Mouse (Mus musculus): ENCODE measurements around the gene Med13l.
A peak's percentile ranks its signal among the peaks of the same experiment; 100 is the strongest.

Gene Med13l

GRCm38 (mm10) chr5:118782139-118782538 lies 221.7 kb downstream of the Med13l start:
- DNase-seq (ENCODE audit: low spot score in 2 of 2): no peak

- no peak for DNase-seq (ENCODE audit: low spot score in 2 of 2)
Observed at GRCm38 (mm10) chr5:118789226-118789625, 228.7 kb downstream of the Med13l start.

DNA sequence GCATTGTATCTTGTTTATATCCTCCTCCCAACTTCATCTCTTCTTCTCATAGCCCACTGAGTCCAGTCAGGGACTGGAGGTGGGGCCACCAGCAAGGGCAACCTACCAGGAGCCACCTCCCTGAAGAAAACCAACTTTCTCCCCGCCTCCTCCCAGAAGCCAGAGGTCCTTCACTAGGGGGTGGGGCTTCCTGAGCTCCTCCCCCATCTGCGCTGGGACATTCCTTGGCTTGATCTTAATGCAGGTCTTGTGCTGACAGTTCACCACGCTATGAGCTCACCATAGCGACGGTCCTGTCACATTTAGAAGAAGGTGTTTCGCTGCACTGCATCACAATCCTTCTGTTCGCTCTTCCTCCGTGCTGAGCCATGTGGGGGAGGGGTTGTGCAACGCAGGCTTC lies 229.3 kb downstream of the Med13l start:
- no peak for DNase-seq (ENCODE audit: low spot score in 2 of 2)

- no peak for DNase-seq (ENCODE audit: low spot score in 2 of 2)
Observed at GRCm38 (mm10) chr5:118797811-118798210, 237.3 kb downstream of the Med13l start.

DNA sequence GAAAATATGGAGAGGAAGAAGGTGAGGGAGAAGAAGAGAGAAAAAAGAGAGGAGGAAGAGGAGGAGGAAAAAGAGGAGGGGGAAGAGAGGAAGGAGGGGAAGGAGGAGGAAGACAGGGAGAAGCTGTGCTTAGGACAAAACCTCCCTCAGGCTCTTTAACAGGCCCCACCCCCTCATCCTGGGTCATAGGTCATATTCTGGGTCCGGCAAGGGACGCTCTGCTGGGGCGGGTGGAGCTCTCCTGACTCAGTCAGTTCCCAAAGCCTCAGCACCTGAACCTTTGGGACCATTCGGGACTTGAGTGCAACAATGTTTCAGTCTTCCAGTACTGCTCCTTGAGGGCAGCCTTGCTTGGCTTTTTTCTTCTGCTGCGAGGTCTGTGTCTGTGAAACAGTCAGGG lies 241.1 kb downstream of the Med13l start:
- DNase-seq (ENCODE audit: low spot score in 2 of 2): no peak

DNA sequence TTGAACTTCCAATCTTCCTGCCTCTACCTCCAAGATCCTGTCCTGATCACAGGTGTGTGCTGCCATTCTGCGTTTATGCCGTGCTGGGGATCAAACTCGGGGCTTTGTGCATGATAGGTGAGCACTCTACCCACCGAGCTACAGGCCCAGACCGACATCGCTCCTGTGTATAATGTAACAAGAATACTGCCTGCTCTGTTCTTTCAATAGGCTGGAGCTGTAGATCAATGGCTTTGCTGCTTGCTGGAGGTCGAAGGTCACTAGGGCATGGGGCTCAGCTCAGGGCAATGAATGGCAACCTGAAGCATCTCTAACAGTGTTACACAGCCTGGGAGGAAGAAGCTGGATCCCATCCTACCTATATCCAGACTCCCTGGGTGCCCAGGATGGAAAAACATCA lies 241.6 kb downstream of the Med13l start:
- DNase-seq (ENCODE audit: low spot score in 2 of 2): no peak

DNA sequence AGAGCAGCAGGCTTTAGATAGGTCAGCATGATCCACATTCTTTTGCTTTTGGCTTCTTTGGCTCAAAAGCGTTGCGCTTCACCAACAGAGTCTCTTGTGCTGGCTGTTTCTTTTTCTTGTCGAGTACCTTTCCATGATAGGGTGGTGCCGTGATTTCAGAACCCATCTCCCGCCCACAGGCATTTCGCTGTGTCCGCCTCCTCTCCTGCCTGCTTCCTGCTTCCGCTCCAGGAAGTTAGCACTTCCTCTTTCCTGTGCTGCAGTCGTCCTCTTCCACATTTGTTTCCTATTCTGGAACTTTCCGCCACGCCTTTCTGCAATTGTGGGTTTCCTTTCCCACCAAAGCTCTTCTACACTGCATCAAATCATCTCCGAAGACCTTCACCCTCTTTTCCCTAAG lies 248.5 kb downstream of the Med13l start:
- peak in 1 of 2 experiments; percentile 4 for DNase-seq (ENCODE audit: low spot score in 2 of 2)

- DNase-seq (ENCODE audit: low spot score in 2 of 2): no peak
Observed at GRCm38 (mm10) chr5:118809588-118809987, 249.1 kb downstream of the Med13l start.

DNA sequence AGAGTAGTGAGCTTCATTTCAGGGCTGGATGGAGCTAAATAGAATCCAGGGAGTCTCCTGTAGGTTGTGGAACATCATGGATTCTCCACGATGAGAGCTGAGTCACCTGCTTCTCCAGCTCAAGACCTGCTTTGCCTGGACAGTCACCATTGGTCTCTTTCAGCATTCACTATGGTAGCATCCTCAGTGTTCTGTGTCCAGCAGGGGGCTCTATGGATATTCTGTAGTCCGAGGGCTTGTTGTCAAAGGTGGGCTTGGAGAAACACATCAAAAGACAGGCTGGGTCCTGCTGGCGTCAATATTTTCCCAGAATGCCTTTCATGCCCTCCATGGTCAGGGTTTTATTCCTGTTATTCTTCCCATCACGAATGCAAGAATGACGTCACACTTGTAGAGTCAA lies 251.2 kb downstream of the Med13l start:
- no peak for DNase-seq (ENCODE audit: low spot score in 2 of 2)

GRCm38 (mm10) chr5:118812421-118812820 lies 251.9 kb downstream of the Med13l start:
- DNase-seq (ENCODE audit: low spot score in 2 of 2): peak; percentile 46 to 52

DNA sequence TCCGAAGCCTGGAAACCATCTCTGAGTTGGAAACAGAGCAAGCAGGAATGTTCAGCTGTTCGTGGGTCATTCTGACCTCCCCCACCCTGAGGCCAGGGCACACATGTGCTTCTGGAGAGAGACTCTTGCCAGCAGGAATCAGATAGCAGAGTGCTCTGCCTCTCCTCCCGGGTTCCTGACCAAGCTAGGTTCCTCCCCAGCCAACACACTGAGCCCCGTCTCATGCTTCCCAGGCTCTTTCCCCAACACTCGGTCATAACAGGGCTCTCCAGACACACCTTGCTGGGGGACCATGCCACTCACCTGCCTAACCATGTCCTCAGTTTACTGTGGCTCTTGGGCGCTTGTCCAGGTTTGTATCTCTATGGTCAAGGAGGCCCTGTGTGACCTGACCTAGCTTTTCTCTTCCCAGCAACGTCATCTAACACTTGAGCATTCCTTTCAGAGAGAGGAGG lies 252.5 kb downstream of the Med13l start:
- peak; percentile 20 to 53 for DNase-seq (ENCODE audit: low spot score in 2 of 2)

DNA sequence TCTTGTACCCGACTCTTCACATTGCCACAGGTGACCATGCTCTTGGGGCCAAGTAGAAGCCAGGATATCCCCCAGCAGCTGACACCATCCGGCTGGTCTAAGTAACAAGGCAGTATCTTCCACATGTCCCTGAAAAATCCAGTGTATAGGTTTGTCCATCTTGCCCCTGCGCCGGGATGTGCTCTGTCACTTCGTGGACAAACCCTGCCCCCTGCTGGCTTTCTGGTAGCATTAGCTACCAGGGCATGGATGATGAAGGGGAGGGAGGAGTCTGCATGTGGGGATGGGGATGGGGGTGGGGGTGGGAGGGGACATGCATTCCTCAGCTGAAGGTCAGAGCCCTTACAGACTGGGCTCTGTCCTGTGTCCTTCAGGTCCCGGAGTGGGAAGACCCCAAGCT lies 253.6 kb downstream of the Med13l start:
- peak; percentile 4 to 12 for DNase-seq (ENCODE audit: low spot score in 2 of 2)
